Mouse (Mus musculus) heart, adult 8-10 months (tissue): ENCODE measurements at regions not wholly inside any gene's neighbourhood (a gene's known extent, or its start where the extent isn't known, plus 50 kb on each side); places are given as distances from the start of the nearest gene placed in this dataset.

ENCODE experiments used
- DNase-seq: peaks from one replicate; pipeline ENCODE4 v3.0.0; 2022; ENCODE audit warnings: low spot score

DNA sequence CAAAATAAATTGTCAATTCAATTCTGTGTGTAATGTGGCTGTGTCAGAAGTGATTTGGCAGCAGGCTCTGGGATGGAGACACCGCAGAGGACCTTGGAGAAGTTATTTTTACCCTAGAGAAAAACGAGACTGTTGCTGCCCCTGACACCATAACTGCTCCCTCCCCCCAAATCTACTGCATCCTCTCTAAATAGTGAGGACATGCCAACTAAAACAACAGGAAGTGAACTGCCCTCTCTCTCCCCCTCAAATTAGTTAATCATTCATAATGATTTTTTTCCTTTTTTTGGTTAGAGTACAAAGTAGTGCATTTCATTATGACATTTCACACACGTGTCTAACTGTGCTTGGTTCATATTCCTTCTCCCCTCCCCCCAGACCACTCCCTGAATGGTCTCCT lies 55.6 kb upstream of the Pias1 start:
- DNase-seq, result no peak

DNA sequence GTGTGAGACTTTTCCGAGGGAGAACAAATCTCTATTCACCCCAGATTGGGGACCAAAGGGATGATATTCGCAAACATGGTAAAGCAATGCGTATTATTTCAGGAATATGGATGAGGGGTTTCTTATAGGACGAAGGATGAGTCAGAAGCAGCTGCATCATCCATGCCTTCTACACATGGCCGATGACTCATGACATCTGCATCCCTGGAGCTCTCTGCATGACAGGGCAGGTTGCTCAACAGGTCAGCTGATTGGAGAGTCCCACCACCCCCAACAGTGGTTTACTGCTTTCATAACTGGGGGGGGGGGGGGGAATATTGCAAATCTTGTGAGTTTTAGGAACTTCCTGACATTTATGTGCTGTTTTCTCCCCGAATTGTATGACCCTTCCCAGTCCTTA lies 50.3 kb upstream of the Pias1 start:
- no peak for DNase-seq
